Mouse (Mus musculus) olfactory bulb, adult 2 months (tissue): ENCODE measurements around the gene Mia.

Experiments used
- CTCF ChIP-seq: fragments of 200-500 bp; IDR thresholded peaks from 2 replicates; pipeline ENCODE4 v1.5.1; 2012; ENCODE audit warnings: low read depth, mild to moderate bottlenecking, low read length, moderate library complexity; ENCODE audit not compliant: insufficient read depth
- POLR2A ChIP-seq: fragments of 200-500 bp; IDR thresholded peaks from 2 replicates; pipeline ENCODE4 v1.6.1; 2012; ENCODE audit warnings: mild to moderate bottlenecking, low read depth, low read length, moderate library complexity; ENCODE audit not compliant: insufficient read depth

DNA sequence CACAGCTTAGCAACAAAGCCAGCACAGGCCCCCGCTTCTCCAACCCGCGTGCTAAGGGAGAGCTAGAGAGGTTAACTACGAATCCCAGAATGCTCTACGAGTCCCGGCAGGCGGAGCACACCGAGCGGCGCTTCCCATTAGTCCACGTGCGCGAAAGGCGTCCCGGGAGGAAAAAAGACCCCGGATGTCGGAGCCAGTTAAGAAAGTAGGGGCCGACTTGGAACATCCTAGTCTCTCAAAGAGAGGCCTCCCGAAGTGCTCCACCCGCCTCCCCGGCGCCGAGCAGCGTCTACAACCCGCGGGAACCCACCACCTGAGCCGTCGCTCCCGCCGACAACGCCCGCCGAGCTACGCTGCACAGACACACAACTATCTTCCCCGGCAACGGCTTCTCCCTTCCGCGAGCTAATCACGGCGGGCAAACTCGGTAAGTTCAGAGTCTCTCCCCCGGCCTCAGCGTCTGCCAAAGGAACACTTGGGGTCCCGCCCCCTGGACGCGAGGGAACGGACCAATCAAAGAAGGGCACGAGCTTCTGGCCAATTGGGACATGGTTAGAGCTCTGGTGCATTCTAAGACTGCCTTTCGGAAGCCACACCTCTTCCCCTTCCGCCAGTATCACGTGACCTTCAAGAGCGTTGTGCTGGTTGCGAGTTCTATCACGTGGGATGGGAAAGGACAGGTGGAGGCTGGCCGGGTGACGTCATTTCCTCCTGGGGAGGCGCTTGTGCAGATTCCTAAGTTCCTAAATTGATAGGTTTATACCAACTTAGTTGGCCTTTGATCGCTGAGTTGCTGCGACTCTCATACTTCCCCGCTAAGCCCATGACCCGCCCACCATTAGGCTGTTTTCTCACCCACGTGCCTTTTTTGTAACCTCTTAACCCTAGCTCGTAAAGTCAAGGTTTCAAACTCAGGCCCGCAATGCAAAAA, 15.0 kb upstream of the Mia start, which contains the start of the genes BC024978 and Snrpa:
- TF ChIP-seq CTCF = no peak
- 0 out of 2 replicates have a peak, but pooled peaks have one; percentile 7 for TF ChIP-seq POLR2A
